Mouse (Mus musculus): ENCODE results near the gene Optn.
"Not testable (repeated sequence)": the region's sequence is repeated elsewhere in the genome, so short reads cannot be mapped to it uniquely, and the experiment has no call there.

The Optn gene

GRCm38 (mm10) chr2:5063299-5064205 lies at the start of gene Optn:
Optn (minus strand) TSS chr2:5064051.
- DNase-seq (ENCODE audit: low read depth, low spot score): peak; percentile 28

DNA sequence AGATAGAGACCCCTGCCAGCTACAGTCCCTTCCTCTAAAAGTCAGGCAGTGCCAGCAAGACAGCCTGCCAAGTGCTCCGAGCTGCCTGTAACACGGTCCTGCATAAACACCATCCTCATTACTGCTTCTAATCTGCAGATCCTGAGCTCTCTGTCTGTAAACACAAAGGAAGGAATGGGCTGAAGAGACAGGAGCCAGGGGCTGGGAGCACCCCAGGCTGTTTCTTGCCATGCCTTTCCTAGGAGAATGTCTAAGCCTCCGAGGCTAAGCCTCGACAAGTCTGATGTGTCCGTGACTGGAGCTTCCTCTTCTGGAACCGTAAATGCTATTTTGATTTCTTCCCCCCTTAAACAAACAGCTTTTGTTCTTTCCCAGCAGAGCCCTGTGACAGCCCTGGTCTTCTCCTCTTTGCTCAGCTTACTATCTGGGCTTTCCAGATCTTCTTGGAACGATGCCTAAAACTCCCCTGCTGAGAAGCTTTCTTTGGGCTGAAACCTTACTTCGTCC lies 49.0 kb upstream of the Optn start:
- DNase-seq (ENCODE audit: low read depth, low spot score): no peak

DNA sequence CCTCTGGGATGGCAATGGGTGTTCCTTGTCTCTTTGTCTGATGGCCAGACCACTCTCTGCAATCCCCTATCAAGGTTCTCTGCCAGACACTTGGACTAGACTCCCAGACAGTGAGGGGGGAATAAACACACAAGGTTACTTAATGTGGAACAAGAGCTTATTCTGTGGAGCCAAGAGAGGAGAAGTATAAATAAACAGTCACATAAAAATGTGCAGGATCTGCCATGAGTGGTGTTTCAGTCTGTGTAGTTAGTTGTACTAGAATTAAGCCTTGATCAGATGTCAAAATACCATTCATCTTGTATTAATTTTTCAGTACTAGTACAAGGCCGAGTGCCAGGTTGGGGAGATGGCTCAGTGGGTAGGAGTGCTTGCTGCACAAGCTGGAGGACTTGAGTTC lies 39.0 kb upstream of the Optn start:
- no peak for DNase-seq (ENCODE audit: low read depth, low spot score)

DNA sequence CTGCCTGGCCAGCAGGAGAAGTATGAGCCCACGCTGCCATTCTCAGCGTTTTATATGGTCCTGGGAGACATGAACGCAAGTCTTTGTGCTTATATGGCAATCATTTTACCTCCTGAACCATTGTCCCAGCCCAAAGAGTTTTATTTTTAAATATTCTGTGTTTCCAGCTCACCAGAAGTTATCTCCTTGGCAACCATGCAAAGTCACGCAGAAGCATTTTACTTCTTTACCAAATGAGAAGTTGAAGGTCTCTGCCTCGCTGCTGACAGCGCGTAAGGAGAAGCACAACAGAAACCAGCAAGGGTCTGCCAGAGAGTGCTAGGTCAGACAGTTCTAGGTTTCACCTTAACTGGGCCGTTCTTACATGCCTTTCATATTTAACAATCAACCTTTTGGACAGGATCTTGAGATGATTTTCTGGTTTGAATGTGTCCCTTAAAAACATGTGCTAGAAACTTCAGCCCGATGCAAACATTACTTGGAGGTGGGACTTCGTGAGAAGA lies 37.9 kb upstream of the Optn start:
- DNase-seq (ENCODE audit: low read depth, low spot score): no peak

DNA sequence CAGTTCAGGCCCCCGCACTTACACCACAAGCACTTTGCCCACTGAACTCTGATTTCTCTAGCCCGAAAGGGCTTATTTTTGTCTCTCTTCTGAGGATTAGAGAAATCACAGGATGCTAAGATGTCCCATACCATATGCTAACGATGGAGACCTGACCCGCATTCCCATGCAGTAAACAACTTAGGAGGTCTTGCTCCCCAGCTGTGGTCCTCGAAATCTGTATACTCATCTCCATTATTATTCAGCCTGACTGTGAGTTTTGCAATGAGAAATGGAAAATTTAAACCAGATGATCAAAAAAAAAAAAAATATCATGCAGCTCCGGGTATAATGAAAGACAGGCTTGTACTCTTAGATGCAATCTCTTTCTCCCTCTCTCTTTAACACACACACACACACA lies 35.3 kb upstream of the Optn start:
- no peak for DNase-seq (ENCODE audit: low read depth, low spot score)

GRCm38 (mm10) chr2:5097786-5098445 lies 34.1 kb upstream of the Optn start:
- DNase-seq (ENCODE audit: low read depth, low spot score): no peak

DNA sequence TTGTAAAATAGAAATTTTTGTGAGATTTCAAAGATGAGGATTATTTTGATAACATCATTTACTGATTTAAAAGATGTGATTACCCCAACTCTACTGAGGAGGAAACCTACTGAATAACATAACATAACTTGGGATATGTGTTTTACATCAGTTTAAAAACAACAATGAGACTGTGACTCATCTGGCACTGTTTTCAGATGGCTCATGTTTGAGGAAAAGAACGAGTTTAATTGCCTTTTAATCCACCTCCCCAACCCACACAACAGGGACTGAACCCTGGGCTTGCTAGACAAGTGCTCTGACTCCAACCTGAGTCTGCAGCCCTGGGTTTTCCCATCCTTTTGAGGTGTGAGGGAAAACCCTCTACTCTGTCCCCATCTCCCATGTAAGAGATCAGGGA lies 31.5 kb upstream of the Optn start:
- DNase-seq (ENCODE audit: low read depth, low spot score): no peak

DNA sequence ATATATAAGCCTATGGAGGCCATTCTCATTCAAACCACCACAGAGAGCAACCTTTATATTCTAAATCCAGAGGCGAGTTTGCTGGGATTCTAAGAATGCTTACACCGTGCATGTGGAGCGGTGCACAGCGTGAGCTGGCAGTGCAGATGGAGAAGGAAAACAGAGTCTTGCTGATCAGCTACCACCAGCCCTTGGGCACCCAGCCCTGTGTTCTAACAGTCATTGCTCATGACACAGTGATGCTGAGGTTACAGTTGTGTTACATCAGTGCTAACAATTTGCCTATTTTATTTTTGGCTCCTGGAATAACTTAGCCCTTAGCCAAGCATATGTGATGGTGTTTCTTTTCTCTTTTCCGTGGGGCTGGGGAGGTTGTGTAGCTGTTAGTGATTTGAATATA lies 31.0 kb upstream of the Optn start:
- DNase-seq (ENCODE audit: low read depth, low spot score): no peak

DNA sequence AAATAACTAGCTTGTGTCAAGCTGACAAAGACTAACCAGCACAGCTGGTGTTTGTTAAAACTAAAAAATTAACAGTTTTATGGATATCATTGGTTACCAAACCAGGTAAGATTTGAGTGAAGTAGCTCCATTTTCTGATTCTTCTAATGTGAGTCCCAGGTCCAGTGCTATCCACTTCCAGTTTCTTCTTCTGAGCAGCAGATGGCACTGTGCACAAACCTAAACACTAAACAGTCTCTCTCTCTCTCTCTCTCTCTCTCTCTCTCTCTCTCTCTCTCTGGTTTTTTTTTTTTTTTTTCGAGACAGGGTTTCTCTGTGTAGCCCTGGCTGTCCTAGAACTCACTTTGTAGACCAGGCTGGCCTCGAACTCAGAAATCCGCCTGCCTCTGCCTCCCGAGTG lies 26.5 kb upstream of the Optn start:
- not testable (repeated sequence) for DNase-seq (ENCODE audit: low read depth, low spot score)

DNA sequence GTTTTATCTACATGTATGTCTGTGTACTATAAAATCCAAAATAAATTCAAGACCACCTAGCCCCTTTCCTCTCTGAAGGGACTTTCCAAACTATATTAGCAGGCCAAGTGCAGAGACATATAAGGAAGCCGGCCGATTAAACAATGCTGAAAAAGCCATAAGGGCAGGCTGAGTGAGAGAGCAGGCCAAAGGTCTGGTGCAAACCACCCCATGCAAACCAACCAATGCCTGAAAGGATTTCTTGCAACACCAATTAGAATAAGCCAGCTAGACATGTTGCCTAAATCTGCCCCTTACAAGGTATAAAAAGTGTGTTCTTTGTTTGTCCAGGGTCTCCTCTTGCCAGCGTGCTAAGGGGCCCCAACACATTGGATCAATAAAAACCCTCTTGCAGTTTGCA lies 23.8 kb upstream of the Optn start:
- DNase-seq (ENCODE audit: low read depth, low spot score): no peak

DNA sequence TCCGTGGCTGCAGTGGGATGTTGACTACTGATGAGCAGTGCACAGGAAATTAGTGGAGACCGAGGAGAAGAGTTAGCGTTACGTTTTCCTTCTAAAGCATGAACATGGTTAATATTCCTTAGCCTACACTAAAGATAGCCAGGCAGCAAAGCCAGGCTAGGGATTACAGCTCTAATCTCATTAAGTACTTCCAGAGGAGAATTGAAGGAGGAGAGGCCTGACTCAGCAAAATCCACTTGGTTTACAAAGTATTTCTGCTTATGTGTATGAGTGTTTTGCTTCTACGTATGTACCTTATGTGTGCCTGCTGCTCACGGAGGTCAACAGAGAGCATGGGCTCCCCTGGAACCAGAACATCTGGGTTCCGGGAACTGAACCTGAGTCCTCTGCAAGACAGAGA lies 19.9 kb upstream of the Optn start:
- DNase-seq (ENCODE audit: low read depth, low spot score): no peak

- peak; percentile 53 for DNase-seq (ENCODE audit: low read depth, low spot score)
Observed at GRCm38 (mm10) chr2:5080053-5080787, 16.4 kb upstream of the Optn start.

GRCm38 (mm10) chr2:5077937-5078336 lies 14.1 kb upstream of the Optn start:
- no peak for DNase-seq (ENCODE audit: low read depth, low spot score)

GRCm38 (mm10) chr2:5077490-5077889 lies 13.6 kb upstream of the Optn start:
- DNase-seq (ENCODE audit: low read depth, low spot score): no peak

DNA sequence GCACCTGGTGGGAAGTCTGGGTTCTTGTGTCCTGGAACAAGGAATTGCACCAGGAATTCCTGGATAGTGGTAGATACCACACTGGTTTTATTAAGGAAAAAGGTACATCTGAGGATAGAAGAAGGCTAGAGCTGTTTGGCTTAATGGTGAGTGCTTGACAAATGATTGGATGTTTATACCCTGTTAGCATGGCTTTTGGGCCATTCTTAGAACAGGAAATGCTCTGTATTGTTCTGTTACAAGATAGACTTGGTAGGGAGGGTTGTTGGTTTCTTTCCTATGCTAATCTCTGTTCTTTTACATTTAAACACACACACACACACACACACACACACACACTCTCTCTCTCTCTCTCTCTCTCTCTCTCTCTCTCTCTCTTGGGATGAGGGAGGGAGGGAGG lies 12.0 kb upstream of the Optn start:
- no peak for DNase-seq (ENCODE audit: low read depth, low spot score)

- no peak for DNase-seq (ENCODE audit: low read depth, low spot score)
Observed at GRCm38 (mm10) chr2:5075432-5075831, 11.6 kb upstream of the Optn start.

GRCm38 (mm10) chr2:5073785-5074184 lies 9.9 kb upstream of the Optn start:
- no peak for DNase-seq (ENCODE audit: low read depth, low spot score)

GRCm38 (mm10) chr2:5067951-5068350 lies 4.1 kb upstream of the Optn start:
- no peak for DNase-seq (ENCODE audit: low read depth, low spot score)

DNA sequence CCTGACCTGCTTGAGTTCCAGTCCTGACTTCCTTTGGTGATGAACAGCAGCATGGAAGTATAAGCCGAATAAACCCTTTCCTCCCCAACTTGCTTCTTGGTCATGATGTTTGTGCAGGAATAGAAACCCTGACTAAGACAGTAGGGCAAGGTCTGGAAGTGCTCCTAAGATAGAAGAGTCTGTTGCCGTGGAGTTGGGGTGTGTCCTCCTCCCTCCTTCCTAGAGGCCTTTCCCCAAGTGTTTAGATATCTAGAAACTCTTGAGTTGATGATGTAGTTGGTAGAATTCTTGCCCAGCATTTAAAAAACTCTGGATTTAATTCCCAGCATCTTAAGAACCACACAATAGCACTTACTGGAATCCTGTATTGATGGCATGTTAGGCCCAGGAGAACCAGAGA lies 3.4 kb upstream of the Optn start:
- not testable (repeated sequence) for DNase-seq (ENCODE audit: low read depth, low spot score)

- no peak for DNase-seq (ENCODE audit: low read depth, low spot score)
Observed at GRCm38 (mm10) chr2:5064247-5064646, 396 bp upstream of the Optn start.

- no peak for DNase-seq (ENCODE audit: low read depth, low spot score)
Observed at GRCm38 (mm10) chr2:5062496-5063298, 1.2 kb downstream of the Optn start.

Data from telencephalon, adult 2 months (tissue).